Mouse (Mus musculus): Measurements from ENCODE around the gene Rap1b. TPM values are rescaled to one million over a fixed set of nuclear protein-coding genes. Genes with fewer than 3 reads are reported as not detected.

Gene Rap1b
- polyA plus RNA-seq, 1 experiment from 2014 or later: 87.0 TPM

DNA sequence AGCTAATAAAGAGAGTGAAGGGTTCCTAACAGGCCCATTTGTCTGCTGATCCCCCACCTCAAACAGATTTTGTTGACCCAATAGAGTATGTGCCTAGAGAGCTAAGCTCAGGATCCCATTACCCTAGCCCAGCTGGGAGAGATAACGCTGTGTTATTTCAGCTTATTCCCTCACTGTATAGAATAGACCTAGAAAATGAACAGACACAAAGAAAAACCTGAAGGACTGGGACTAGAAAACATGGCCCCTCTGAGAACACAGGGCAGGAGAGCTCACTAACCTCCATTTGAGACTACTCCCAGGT, 71.1 kb downstream of the Rap1b start:
- WGBS (ENCODE audit: insufficient replicate concordance): 94% methylated on average over 1 of the region's 1 CpGs

DNA sequence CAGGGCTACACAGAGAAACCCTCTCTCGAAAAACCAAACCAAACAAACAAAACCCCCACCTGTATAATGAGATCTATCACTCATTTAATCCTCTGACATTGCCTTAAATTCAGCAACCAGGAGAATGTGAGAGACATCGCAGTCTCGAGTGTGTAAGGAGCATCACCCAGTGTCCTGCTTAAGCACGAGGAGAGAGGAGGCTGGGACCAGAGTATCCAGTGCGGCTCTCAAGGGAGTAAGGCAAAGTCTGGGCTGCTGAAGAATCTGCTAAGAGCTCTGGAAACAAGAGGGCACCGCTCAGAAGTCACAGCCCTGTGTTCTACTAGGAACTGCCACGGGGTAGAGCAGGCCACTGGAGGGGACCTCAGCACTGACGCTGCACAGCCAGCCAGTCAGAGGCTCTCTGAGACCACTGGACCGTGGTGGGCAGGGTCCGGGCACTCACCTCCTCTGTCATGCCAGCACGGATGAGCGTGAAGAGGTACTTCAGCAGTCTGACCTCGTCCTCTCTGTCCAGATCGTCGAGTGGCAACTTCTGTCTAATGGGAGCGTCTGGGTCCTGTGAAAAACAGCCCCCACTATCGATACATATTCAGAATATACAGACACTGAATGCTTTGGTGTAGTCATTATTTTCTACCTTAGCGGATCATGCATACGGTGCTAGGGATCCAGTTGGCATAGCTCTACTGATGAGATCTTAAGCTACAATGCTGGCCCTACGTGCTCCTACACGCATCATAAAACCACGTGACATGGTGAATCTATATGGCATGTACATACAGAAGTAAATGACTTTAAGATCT, 71.6 kb downstream of the Rap1b start:
- Histone ChIP-seq H3K4me1 (ENCODE audit: control insufficient read depth, low read depth, low read length) (no peaks in the 10 kb centered on the region), H3K36me3 (ENCODE audit: control insufficient read depth, insufficient read depth) (peaks cover 61% of the 10 kb centered on the region), H3K9me3 (replicated peaks; ENCODE audit: control insufficient read depth, low read length) (no peaks in the 10 kb centered on the region), H3K27ac (ENCODE audit: low read length) (no peak overlapping the region), H3K9ac (ENCODE audit: low read depth, low read length) (no peak overlapping the region), H3K4me2 (ENCODE audit: low read depth, low read length) (no peak overlapping the region), H3K27me3 (ENCODE audit: control insufficient read depth, insufficient read depth, low read depth, low read length) (no peaks in the 10 kb centered on the region), H3K4me3 (ENCODE audit: low read depth, low read length) (no peak overlapping the region)
- 91% methylated on average over 22 of the region's 22 CpGs for WGBS (ENCODE audit: insufficient replicate concordance)
- ATAC-seq (ENCODE audit: low read depth): no peak

More for the DNA sequence above, 71.1 kb downstream of the Rap1b start:
- ATAC-seq (ENCODE audit: low read depth): no peak
- Histone ChIP-seq H3K9me3 (replicated peaks; ENCODE audit: control insufficient read depth, low read length) (no peaks in the 10 kb centered on the region), H3K9ac (ENCODE audit: low read depth, low read length) (no peak overlapping the region), H3K36me3 (ENCODE audit: control insufficient read depth, insufficient read depth) (peaks cover 61% of the 10 kb centered on the region), H3K4me2 (ENCODE audit: low read depth, low read length) (no peak overlapping the region), H3K27ac (ENCODE audit: low read length) (no peak overlapping the region), H3K4me3 (ENCODE audit: low read depth, low read length) (no peak overlapping the region), H3K4me1 (ENCODE audit: control insufficient read depth, low read depth, low read length) (no peaks in the 10 kb centered on the region), H3K27me3 (ENCODE audit: control insufficient read depth, insufficient read depth, low read depth, low read length) (no peaks in the 10 kb centered on the region)

DNA sequence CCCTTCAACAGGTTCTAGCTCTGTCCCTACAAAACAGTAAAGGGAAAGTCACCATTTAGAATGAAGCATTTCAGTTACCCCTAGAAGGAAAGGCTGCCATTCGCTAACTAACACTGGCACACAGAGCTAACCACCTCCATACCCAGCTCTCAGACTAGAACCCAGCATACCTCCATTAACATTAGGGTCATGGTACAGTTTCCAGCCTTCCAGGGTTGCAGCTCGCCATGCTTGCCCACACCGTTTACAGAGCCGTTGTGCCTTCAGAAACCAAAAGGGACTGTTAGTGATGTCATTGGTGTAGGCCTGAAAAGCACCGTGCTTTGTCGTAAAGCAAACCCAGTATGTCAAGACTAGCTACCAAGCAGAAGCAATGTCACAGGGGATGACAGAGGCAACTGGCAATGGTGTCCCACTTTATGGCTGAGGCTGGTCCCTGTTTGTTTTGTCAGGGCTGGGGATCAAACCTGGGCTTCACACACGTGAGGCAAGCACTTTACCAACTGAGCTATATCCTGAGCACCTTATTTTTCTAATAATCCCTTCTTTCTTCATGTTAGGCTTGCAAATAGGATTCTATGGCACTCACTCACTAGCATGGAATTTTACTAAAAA, 72.6 kb downstream of the Rap1b start:
- Histone ChIP-seq H3K9me3 (replicated peaks; ENCODE audit: control insufficient read depth, low read length) (no peaks in the 10 kb centered on the region), H3K27ac (ENCODE audit: low read length) (no peak overlapping the region), H3K9ac (ENCODE audit: low read depth, low read length) (no peak overlapping the region), H3K4me1 (ENCODE audit: control insufficient read depth, low read depth, low read length) (no peaks in the 10 kb centered on the region), H3K4me3 (ENCODE audit: low read depth, low read length) (no peak overlapping the region), H3K36me3 (ENCODE audit: control insufficient read depth, insufficient read depth) (peaks cover 55% of the 10 kb centered on the region), H3K4me2 (ENCODE audit: low read depth, low read length) (no peak overlapping the region), H3K27me3 (ENCODE audit: control insufficient read depth, insufficient read depth, low read depth, low read length) (no peaks in the 10 kb centered on the region)
- WGBS (ENCODE audit: insufficient replicate concordance): 88% methylated on average over 7 of the region's 7 CpGs
- ATAC-seq (ENCODE audit: low read depth): no peak

DNA sequence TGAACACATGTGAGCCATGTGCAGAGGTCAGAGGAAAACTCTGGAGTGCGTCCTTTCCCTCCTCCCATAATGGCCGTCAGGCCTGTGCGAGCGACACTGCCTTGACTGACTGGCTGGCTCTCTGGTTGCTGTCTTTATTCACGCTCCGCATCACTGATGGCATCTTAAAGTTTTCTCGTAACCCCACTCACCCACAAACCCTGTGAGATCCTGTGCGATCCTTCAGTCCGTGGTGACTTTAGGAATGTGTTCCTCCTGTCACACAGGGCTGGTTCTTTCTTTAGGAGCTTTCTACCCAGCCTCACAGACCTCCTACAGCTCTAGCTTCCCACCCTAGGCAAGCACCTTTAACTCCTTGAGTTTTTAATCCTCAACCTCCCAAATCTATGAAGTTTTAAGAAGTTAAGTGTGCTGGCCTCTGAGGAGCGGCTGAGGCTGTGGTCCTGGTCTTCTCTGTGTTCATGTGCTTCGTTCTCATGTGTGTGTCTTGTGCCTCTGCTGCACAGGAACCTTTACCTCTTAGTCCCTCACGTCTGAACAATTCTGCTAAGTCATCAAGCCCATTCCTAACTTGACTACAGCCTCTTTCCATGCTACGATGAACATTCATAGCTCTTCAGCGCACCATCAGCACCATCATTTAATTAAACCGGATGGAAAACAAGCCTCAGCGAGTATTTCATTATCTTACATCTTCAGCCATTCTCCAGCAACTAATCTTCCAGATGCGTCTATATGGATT, 73.3 kb downstream of the Rap1b start:
- Histone ChIP-seq H3K27ac (ENCODE audit: low read length) (no peak overlapping the region), H3K4me3 (ENCODE audit: low read depth, low read length) (no peak overlapping the region), H3K36me3 (ENCODE audit: control insufficient read depth, insufficient read depth) (peaks cover 59% of the 10 kb centered on the region), H3K9me3 (replicated peaks; ENCODE audit: control insufficient read depth, low read length) (no peaks in the 10 kb centered on the region), H3K4me1 (ENCODE audit: control insufficient read depth, low read depth, low read length) (no peaks in the 10 kb centered on the region), H3K4me2 (ENCODE audit: low read depth, low read length) (no peak overlapping the region), H3K27me3 (ENCODE audit: control insufficient read depth, insufficient read depth, low read depth, low read length) (no peaks in the 10 kb centered on the region), H3K9ac (ENCODE audit: low read depth, low read length) (no peak overlapping the region)
- 84% methylated on average over 17 of the region's 17 CpGs for WGBS (ENCODE audit: insufficient replicate concordance)
- ATAC-seq (ENCODE audit: low read depth): no peak

DNA sequence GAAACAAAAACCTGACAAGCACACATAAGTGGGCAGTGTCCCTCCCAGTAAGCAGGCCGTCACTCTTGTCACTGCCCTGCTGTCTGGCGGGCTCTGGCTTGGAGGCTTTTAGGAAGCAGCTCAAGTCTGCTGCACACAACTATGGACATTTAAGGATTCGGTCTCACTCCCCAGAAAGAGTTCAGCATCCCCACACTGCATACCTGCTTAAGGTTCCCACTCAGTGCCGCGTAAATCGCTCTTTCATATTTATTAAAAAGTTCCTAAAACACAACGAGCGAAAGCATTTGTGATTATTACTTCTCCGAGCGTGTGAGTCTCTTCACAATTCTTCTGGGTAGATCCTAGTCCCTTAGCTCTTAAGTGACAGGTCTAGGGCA, 74.7 kb downstream of the Rap1b start:
- Histone ChIP-seq H3K4me2 (ENCODE audit: low read depth, low read length) (no peak overlapping the region), H3K9ac (ENCODE audit: low read depth, low read length) (no peak overlapping the region), H3K4me1 (ENCODE audit: control insufficient read depth, low read depth, low read length) (no peaks in the 10 kb centered on the region), H3K4me3 (ENCODE audit: low read depth, low read length) (no peak overlapping the region), H3K27ac (ENCODE audit: low read length) (no peak overlapping the region), H3K27me3 (ENCODE audit: control insufficient read depth, insufficient read depth, low read depth, low read length) (no peaks in the 10 kb centered on the region), H3K36me3 (ENCODE audit: control insufficient read depth, insufficient read depth) (peaks cover 55% of the 10 kb centered on the region), H3K9me3 (replicated peaks; ENCODE audit: control insufficient read depth, low read length) (no peaks in the 10 kb centered on the region)
- no peak for ATAC-seq (ENCODE audit: low read depth)
- WGBS (ENCODE audit: insufficient replicate concordance): 92% methylated on average over 10 of the region's 10 CpGs

DNA sequence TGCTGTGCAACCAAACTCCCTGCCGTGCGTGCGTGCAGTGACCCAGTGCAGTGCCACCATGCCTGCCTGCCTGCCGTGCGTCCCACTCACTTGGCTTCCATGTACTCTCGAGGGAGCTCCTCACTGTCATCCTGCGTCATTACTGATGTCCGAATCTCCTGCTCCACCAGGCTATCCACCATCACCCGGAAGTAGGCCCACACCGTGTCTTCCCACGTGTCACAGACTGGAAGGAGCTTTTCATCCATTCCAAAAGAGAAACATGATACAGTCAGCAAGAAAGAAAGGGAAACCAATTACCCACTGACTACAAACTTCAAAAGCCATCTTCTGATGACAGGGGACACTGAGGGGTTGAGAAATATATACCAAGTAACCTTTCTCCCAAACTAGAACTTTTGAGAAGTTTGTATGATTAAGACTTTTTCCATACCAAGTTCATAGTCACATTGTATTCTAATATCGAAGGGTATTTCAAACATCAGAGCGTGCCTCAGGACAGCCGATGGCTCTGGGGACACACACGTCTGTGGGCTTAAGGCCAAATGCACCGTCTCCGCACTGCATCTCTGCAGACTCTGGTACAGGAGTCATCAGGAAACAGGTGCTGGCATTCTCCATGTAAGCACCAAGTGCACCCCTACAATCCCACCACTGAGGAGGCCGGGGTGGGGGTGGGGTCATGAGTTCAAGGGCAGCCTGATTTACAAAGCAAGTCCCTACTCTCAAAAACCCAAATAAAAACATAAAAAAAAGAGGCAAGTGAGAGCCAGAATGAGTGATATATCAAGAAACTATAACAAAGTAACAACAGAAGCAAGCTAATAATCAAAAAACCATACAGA, 75.3 kb downstream of the Rap1b start:
- no peak for ATAC-seq (ENCODE audit: low read depth)
- WGBS (ENCODE audit: insufficient replicate concordance): 90% methylated on average over 18 of the region's 18 CpGs
- no peaks in the 10 kb centered on the region for H3K4me1 ChIP-seq (ENCODE audit: control insufficient read depth, low read depth, low read length)
- no peaks in the 10 kb centered on the region for H3K27me3 ChIP-seq (ENCODE audit: control insufficient read depth, insufficient read depth, low read depth, low read length)
- H3K4me3 ChIP-seq (ENCODE audit: low read depth, low read length): no peak overlapping the region
- no peak overlapping the region for H3K9ac ChIP-seq (ENCODE audit: low read depth, low read length)
- no peak overlapping the region for H3K27ac ChIP-seq (ENCODE audit: low read length)
- H3K9me3 ChIP-seq (replicated peaks; ENCODE audit: control insufficient read depth, low read length): no peaks in the 10 kb centered on the region
- peaks cover 56% of the 10 kb centered on the region for H3K36me3 ChIP-seq (ENCODE audit: control insufficient read depth, insufficient read depth)
- no peak overlapping the region for H3K4me2 ChIP-seq (ENCODE audit: low read depth, low read length)

DNA sequence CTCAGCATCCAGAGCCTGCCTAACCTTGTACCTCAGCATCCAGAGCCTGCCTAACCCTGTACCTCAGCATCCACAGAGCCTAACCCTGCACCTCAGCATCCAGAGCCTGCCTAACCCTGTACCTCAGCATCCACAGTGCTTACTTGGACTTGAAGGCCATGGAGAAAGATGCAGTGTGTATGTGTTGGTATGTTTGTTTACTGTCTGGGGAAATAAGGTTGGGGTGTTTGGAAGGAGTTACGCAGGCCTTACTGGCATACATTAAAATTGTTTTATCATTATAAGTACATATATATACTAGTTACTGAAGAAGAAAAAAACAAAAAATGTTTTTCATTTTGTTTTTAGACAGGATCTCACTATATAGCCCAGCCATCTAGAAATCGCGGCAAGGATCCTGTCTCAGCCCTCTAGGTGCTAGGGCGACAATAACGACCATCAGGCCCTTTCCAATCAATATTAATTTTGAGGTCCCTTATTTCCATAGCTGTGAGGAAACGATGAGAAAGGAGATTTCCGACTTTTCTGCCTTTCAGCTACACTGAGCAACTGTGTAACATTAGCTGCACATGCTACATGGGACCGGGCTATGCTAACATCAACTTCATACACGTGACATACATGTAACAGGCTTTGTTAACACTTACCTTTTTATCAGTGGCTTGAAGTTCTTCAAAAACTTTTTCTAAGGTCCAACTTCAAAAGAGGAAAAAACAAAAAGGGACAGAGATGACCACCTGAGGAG, 76.1 kb downstream of the Rap1b start:
- ATAC-seq (ENCODE audit: low read depth): no peak

DNA sequence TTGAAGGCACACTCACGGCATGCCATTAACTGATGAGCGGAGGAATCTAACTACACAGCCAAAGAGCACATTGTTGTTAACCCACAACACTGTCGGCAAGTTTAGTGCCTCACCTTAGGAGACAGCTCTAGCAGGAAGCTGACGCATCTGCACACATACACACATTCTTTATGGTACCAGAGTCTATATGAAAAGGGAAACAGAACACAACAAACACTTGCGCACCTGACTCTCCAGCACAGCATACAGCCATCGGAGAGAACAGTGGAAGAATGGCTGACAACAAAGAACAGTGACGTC, 77.7 kb downstream of the Rap1b start:
- 84% methylated on average over 7 of the region's 7 CpGs for WGBS (ENCODE audit: insufficient replicate concordance)
- no peak for ATAC-seq (ENCODE audit: low read depth)
- no peak overlapping the region for H3K4me2 ChIP-seq (ENCODE audit: low read depth, low read length)
- no peak overlapping the region for H3K27ac ChIP-seq (ENCODE audit: low read length)
- no peaks in the 10 kb centered on the region for H3K4me1 ChIP-seq (ENCODE audit: control insufficient read depth, low read depth, low read length)
- no peak overlapping the region for H3K9ac ChIP-seq (ENCODE audit: low read depth, low read length)
- no peaks in the 10 kb centered on the region for H3K9me3 ChIP-seq (replicated peaks; ENCODE audit: control insufficient read depth, low read length)
- H3K4me3 ChIP-seq (ENCODE audit: low read depth, low read length): no peak overlapping the region
- peaks cover 48% of the 10 kb centered on the region for H3K36me3 ChIP-seq (ENCODE audit: control insufficient read depth, insufficient read depth)
- H3K27me3 ChIP-seq (ENCODE audit: control insufficient read depth, insufficient read depth, low read depth, low read length): no peaks in the 10 kb centered on the region

More for the DNA sequence above, 76.1 kb downstream of the Rap1b start:
- no peak overlapping the region for H3K9ac ChIP-seq (ENCODE audit: low read depth, low read length)
- no peak overlapping the region for H3K27ac ChIP-seq (ENCODE audit: low read length)
- no peaks in the 10 kb centered on the region for H3K4me1 ChIP-seq (ENCODE audit: control insufficient read depth, low read depth, low read length)
- no peak overlapping the region for H3K4me2 ChIP-seq (ENCODE audit: low read depth, low read length)
- H3K9me3 ChIP-seq (replicated peaks; ENCODE audit: control insufficient read depth, low read length): no peaks in the 10 kb centered on the region
- H3K4me3 ChIP-seq (ENCODE audit: low read depth, low read length): no peak overlapping the region
- 85% methylated on average over 9 of the region's 9 CpGs for WGBS (ENCODE audit: insufficient replicate concordance)
- peaks cover 55% of the 10 kb centered on the region for H3K36me3 ChIP-seq (ENCODE audit: control insufficient read depth, insufficient read depth)
- H3K27me3 ChIP-seq (ENCODE audit: control insufficient read depth, insufficient read depth, low read depth, low read length): no peaks in the 10 kb centered on the region

All from liver, embryonic 16.5 days (tissue).